Mouse (Mus musculus) C2C12 (cell line): ENCODE measurements around the gene Cep95. TPM values are rescaled to one million over a fixed set of nuclear protein-coding genes. Genes with fewer than 3 reads are reported as not detected.
A peak's percentile ranks its signal among the peaks of the same experiment; 100 is the strongest.
"Not testable (repeated sequence)": the region's sequence is repeated elsewhere in the genome, so short reads cannot be mapped to it uniquely, and the experiment has no call there.

Experiments
- H3K27me3 ChIP-seq: one replicate; pipeline ENCODE4 v1.6.1; 2011; ENCODE audit not compliant: control insufficient read depth, insufficient read depth, insufficient read length
- H3K36me3 ChIP-seq: one replicate; pipeline ENCODE4 v1.6.1; 2011; ENCODE audit not compliant: control insufficient read depth, insufficient read depth
- H3K4me3 ChIP-seq: one replicate; pipeline ENCODE4 v1.5.1; 2011; ENCODE audit warnings: mild to moderate bottlenecking, control low read depth; ENCODE audit not compliant: poor library complexity, insufficient read depth, severe bottlenecking
- H3K79me2 ChIP-seq: one replicate; pipeline ENCODE4 v1.6.1; 2011; ENCODE audit not compliant: control insufficient read depth, insufficient read depth
- H3K79me3 ChIP-seq: one replicate; pipeline ENCODE4 v1.6.1; 2011; ENCODE audit warnings: low read depth, control low read depth
- H3ac ChIP-seq: one replicate; pipeline ENCODE3; 2011; ENCODE audit warnings: low read depth; ENCODE audit not compliant: control insufficient read depth, insufficient read length
- CEBPB ChIP-seq: IDR thresholded peaks from one replicate; pipeline ENCODE4 v1.6.1; 2011; ENCODE audit warnings: low read depth, mild to moderate bottlenecking, control low read depth, moderate library complexity
- CTCF ChIP-seq: IDR thresholded peaks from one replicate; pipeline ENCODE4 v1.5.1; 2011; ENCODE audit not compliant: control insufficient read depth, insufficient read depth, insufficient read length
- FOSL1 ChIP-seq: IDR thresholded peaks from one replicate; pipeline ENCODE4 v1.8.0; 2011; ENCODE audit warnings: mild to moderate bottlenecking, low read length; ENCODE audit not compliant: poor library complexity, insufficient read depth, severe bottlenecking
- MAX ChIP-seq: IDR thresholded peaks from one replicate; pipeline ENCODE4 v1.6.1; 2011; ENCODE audit warnings: mild to moderate bottlenecking, control low read depth
- MYOD1 ChIP-seq: IDR thresholded peaks from one replicate; pipeline ENCODE4 v1.6.1; 2011; ENCODE audit warnings: low read depth; ENCODE audit not compliant: control insufficient read depth, insufficient read length
- MYOG ChIP-seq: IDR thresholded peaks from one replicate; pipeline ENCODE4 v1.6.1; 2011; ENCODE audit not compliant: control insufficient read depth, insufficient read length; ENCODE audit errors: extremely low read depth
- USF1 ChIP-seq: IDR thresholded peaks from one replicate; pipeline ENCODE4 v1.6.1; 2011; ENCODE audit warnings: low read depth, mild to moderate bottlenecking, control low read depth, moderate library complexity
- long read RNA-seq, 2 experiments: library from polyadenylated mRNA; unstranded; transcript quantifications; one replicate each; pipeline ENCODE4 v2.0.0; 2019 to 2020
- polyA plus RNA-seq: library from polyadenylated mRNA; unstranded; fragments of >200 nt; fragmentation: generic; extraction: Trizol; gene quantifications from one replicate; pipeline ENCODE4 v1.2.1, GENCODE M21; 2012; ENCODE audit warnings: missing spikeins

Gene Cep95
- 3.5 TPM for polyA plus RNA-seq
- long read RNA-seq, experiment 1, partial matches to known transcripts = 2 of 9 reads
- long read RNA-seq, experiment 1, other reads (novel, unspliced or antisense) = 4 of 9 reads
- long read RNA-seq, experiment 2, transcript Cep95-201 (20 exons, 2,696 nt) = major isoform, 8 of 24 reads
- long read RNA-seq, experiment 2, partial matches to known transcripts = 7 of 24 reads
- long read RNA-seq, experiment 2, other reads (novel, unspliced or antisense) = 9 of 24 reads

DNA sequence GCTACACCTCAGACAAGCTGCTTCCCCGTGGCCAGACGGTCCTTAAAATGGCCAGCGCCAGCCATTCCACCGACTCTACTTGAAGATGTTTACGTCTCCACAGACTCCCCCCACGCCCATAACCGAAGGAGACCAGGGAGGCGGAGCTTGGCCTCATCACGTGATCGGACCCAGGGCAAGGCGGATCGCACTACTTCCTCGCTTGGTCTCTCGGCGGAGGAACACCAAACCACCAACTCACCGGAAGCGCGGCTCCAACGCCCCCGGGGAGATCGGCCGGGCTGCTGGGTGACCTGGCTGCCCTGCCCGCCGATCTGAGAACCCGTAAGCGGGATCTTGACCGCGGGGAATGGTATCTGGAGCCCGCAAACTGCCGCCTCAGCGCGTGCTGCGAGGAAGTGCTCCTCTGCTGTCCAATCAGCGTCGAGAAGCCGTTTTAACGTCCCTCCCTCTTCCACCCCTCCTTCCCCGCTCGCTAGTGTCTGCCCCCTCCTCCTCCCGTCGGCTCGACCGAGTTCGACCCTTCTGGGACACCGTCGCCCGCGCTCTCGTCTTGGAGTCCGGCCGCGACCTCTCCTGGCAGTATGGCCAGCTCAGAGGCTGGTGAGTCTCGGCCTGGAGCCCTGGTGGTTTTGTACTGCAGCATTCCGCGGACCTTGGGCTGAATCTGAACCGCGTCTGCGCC lies at the start of gene Cep95, which contains the start of gene Ddx5:
Cep95 (plus strand) TSS at position 478 of the 685 bp plus-strand sequence.
Ddx5 (minus strand) TSS at position 411 of the 685 bp plus-strand sequence.
- peak; percentile 97 for TF ChIP-seq MAX
- no peak for TF ChIP-seq CTCF
- peak; percentile 99 for TF ChIP-seq USF1
- H3ac ChIP-seq = peak within 1 kb of the TSS; percentile 83
- H3K4me3 ChIP-seq = peak within 1 kb of the TSS; percentile 95
- peaks cover 45% of the 10 kb centered on the region for H3K36me3 ChIP-seq
- peaks cover 81% of the 10 kb centered on the region for H3K79me2 ChIP-seq
- peaks cover 66% of the 10 kb centered on the region for H3K79me3 ChIP-seq
- no peaks in the 10 kb centered on the region for H3K27me3 ChIP-seq

DNA sequence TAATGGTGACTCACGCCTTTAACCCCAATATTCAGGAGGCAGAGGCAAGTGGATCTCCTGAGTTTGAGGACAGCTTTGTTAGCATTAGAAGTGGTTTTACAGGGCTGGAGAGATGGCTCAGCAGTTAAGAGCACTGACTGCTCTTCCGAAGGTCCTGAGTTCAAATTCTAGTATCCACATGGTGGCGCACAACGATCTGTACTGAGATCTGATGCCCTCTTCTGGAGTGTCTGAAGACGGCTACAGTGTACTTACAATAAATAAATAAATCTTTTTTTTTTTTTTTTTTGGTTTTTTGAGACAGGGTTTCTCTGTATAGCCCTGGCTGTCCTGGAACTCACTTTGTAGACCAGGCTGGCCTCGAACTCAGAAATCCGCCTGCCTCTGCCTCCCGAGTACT lies 48.3 kb upstream of the Cep95 start:
- not testable (repeated sequence) for H3K79me2 ChIP-seq, H3K36me3 ChIP-seq, H3K79me3 ChIP-seq, H3K27me3 ChIP-seq, H3K4me3 ChIP-seq, H3ac ChIP-seq

DNA sequence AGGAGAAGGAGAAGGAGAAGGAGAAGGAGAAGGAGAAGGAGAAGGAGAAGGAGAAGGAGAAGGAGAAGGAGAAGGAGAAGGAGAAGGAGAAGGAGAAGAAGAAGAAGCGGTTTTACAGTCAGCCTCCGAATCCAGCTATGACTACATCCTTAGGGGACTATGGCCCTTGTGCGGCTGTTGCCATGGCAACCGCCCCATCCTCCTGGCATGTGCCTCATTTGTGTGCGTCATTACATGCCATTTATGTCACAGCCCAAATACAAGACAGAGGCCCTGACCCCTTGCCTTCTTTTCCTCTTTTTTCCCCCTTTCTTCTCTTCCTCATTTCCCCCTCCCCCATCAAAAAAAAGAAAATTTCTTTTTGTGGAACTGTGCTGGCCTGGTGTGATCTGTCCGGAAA lies 47.8 kb upstream of the Cep95 start:
- Histone ChIP-seq H3ac (no peak overlapping the region), H3K79me2 (no peaks in the 10 kb centered on the region), H3K27me3 (no peaks in the 10 kb centered on the region), H3K4me3 (no peak overlapping the region), H3K36me3 (no peaks in the 10 kb centered on the region), H3K79me3 (no peaks in the 10 kb centered on the region)
- TF ChIP-seq MAX = no peak
- no peak for TF ChIP-seq MYOD1
- TF ChIP-seq CTCF = no peak
- TF ChIP-seq USF1 = no peak
- no peak for TF ChIP-seq CEBPB
- no peak for TF ChIP-seq MYOG
- no peak for TF ChIP-seq FOSL1

DNA sequence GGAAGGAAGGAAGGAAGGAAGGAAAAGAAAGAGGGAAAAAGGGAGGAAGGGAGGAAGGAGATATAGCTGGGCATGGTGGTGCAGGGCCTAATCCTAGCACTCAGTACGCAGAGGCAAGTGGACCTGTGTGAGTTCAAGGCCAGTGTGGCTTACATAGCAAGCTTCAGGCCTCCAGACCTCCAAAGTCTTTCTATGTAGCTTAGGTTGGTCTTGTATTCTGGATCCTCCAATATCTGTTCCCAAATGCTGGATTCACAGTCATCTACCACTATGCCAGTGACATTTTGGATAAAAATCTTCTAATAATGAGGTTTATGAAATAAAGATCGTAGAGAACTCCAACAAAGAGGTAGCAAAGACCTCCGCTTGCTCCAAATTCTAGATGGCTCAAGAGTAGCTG lies 47.2 kb upstream of the Cep95 start:
- Histone ChIP-seq H3K79me2 (no peaks in the 10 kb centered on the region), H3K36me3 (no peaks in the 10 kb centered on the region), H3K27me3 (no peaks in the 10 kb centered on the region), H3K79me3 (no peaks in the 10 kb centered on the region), H3ac (peak overlapping the region; percentile 23), H3K4me3 (no peak overlapping the region)
- no peak for TF ChIP-seq FOSL1
- no peak for TF ChIP-seq MYOD1
- no peak for TF ChIP-seq CEBPB
- no peak for TF ChIP-seq MYOG
- TF ChIP-seq CTCF = no peak
- no peak for TF ChIP-seq USF1
- no peak for TF ChIP-seq MAX

DNA sequence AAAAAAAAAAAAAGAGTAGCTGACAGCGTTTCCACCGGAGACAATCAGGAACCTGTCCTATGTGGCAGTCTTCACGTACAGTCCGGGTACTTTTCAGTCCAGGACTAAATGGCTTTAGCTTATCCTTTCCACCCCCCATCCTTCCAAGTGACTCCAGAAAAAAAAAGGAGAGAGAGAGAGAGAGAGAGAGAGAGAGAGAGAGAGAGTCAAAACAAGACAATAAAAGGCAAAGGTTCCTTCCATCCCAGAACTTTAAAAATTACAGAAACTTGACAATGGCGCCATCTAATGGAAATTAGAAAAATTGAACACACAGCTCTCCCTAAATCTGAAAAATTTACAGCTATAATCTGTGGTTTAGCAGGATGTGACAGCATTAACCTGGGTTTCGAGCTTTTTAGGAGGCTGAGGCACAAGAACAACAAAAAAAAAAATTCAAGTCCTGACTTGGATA lies 46.6 kb upstream of the Cep95 start:
- Histone ChIP-seq H3K4me3 (no peak overlapping the region), H3K27me3 (no peaks in the 10 kb centered on the region), H3ac (no peak overlapping the region), H3K79me3 (no peaks in the 10 kb centered on the region), H3K79me2 (no peaks in the 10 kb centered on the region), H3K36me3 (no peaks in the 10 kb centered on the region)
- no peak for TF ChIP-seq CTCF
- TF ChIP-seq MYOG = no peak
- TF ChIP-seq FOSL1 = no peak
- TF ChIP-seq MYOD1 = no peak
- no peak for TF ChIP-seq USF1
- TF ChIP-seq CEBPB = no peak
- TF ChIP-seq MAX = no peak

DNA sequence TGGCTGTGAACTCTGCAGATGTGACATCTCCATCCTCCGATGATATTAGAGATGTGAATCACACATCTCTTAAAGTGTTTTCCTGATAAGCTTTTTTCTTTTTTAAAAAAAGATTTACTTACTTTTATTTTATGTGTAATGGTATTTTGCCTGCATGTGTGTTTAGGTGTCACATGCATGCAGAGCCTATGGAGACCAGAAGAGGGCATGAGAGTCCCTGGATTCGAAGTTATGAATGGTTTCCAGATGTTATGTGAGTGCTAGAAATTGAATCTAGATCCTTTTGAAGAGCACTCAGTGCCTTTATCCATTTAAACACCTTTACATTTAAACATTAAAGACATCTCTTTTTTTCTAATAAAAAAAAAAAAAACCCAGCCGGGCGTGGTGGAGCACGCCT lies 44.1 kb upstream of the Cep95 start:
- no peaks in the 10 kb centered on the region for H3K79me3 ChIP-seq
- no peaks in the 10 kb centered on the region for H3K36me3 ChIP-seq
- H3ac ChIP-seq = no peak overlapping the region
- no peak overlapping the region for H3K4me3 ChIP-seq
- H3K27me3 ChIP-seq = no peaks in the 10 kb centered on the region
- TF ChIP-seq MYOD1 = no peak
- TF ChIP-seq FOSL1 = no peak
- TF ChIP-seq CEBPB = no peak
- no peak for TF ChIP-seq USF1
- no peak for TF ChIP-seq CTCF
- no peak for TF ChIP-seq MAX
- TF ChIP-seq MYOG = no peak
- no peaks in the 10 kb centered on the region for H3K79me2 ChIP-seq

DNA sequence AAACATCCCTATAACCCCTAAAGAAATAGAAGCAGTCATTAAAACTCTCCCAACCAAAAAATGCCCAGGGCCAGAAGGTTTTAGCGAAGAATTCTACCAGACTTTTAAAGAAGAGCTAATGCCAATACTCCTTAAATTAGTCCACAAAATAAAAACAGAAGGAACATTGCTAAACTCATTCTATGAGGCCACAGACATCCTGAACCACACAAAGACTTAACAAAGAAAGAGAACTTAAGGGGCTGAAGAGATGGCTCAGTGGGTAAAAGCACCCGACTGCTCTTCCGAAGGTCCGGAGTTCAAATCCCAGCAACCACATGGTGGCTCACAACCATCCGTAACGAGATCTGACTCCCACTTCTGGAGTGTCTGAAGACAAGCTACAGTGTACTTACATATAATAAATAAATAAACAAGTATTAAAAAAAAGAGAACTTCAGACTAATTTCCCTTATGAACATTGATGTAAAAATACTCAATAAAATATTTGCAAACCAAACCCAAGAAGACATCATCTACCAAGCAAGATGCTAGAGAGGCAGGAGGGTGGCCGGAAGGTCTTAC lies 39.4 kb upstream of the Cep95 start:
- H3K79me2 ChIP-seq, H3K36me3 ChIP-seq: not testable (repeated sequence)

More for the DNA sequence above, 39.4 kb upstream of the Cep95 start:
- H3K79me3 ChIP-seq, H3ac ChIP-seq, H3K27me3 ChIP-seq, H3K4me3 ChIP-seq: not testable (repeated sequence)
